Mouse (Mus musculus) liver, postnatal 0 days (tissue): ENCODE results near the gene Olfr1218.

Experiments used
- CTCF ChIP-seq: sonication (generic); IDR thresholded peaks from 2 replicates; pipeline ENCODE4 v1.5.1; 2016; ENCODE audit warnings: antibody characterized with exemption, low read depth
- EP300 ChIP-seq: IDR thresholded peaks from 2 replicates; pipeline ENCODE4 v1.6.1; 2016; ENCODE audit warnings: antibody characterized with exemption, low read depth, mild to moderate bottlenecking

DNA sequence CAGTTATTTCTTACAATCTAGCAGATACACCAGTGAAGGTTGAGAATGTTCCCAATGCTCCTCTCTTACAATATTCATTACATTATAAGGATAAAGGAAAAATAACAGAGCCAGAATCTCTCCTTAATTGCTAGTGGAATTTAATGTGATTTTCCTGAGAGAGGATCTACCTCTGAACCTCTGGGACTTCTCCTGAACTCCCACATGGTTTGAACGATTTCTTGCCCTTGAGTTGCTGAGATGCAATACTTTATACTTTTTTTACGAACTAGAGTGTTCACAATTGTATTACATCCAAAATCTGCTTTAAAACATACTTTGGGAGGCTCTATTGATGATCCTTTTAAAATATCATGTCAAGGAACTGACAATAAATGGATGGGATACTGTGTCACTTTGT lies 54.1 kb downstream of the Olfr1218 start, which contains the start of gene Olfr1215:
- TF ChIP-seq EP300 (no peak), CTCF (no peak)
